Mouse (Mus musculus) testis, postnatal 14 days (tissue): ENCODE measurements around the gene Plet1.

Source experiments
- DNase-seq: peaks from one replicate; pipeline ENCODE4 v3.0.0; 2021; ENCODE audit warnings: low spot score

Gene Plet1

DNA sequence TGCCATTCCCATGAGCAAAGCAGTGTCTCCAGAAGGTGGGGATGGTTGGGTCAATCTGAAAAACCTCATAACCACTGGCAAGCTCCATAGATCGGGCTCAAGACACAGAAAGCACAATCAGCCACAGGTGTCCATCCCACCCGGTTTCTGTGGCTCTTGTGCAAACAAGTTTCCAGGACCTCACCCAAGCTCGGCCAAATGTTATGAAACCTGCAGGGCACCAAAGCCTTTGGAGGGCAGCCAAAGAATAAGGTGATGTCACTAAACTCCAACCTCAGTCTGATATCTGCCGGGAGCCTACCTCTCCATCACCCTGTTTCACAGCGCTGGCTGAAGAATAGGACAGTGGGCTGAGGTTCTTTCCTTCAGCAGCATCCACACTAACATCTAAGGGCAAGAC is 41.6 kb downstream of the Plet1 start:
- no peak for DNase-seq

DNA sequence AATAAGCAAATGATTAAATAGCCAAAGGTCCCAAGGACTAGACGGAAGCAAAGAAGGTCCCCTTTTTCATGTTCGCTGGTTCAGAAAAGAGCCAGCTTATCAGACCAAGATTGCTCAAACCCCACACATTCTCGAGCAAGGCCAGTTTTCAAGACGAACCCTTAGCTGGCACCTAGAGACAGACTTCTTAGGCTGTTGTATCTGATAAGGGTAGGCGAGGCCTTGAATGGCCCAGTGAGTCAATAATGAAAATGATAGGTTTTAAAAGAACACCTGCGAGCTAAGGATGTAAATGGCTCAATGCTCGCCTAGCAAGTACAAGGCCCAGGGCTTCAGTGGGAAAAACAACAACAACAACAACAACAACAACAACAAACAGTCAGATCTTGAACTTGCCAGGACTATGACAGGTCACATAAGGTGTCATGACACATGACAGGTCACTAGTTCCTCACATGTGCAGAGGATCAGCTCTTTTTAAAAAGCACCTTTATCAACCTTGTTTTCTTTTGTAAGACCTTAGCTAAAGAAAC is 42.3 kb downstream of the Plet1 start:
- DNase-seq = no peak

DNA sequence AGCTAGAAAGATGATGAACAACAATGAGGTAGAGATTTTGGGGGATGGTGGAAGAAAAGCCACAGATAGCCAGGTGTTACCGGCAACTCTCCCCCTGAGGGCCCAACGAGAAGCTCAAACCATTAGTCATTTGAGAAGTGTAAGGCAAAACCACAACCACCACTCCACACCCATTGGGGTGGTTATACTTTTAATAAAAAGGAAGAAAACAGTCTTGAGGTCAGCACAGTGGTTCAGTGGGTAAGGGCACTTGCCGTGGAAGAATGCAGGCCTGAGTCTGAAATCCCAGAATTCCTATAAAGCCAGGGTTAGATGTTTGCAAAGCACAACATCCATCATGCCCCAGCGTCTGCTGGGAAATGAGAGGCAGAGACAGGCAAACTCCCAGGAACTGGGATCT is 43.0 kb downstream of the Plet1 start:
- DNase-seq = no peak

DNA sequence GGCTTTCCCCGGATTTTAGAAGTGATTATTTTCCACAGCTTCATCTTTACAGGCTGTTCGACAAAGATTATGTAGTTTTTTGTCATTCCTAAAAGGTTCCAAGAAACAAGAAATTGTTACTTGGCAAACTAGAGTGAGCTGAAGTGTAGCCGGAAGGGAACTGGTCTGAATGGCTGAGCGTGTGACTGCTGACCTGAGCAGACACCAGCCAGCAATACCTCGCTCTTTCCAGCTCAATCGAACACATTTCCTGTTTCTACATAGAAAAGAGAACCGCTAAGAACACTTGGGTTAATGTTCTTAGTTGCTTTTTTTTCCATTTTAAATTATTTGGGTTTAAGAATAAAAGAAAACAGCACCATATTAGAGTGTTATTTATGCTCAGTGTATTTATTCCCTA is 45.8 kb downstream of the Plet1 start:
- DNase-seq = no peak

DNA sequence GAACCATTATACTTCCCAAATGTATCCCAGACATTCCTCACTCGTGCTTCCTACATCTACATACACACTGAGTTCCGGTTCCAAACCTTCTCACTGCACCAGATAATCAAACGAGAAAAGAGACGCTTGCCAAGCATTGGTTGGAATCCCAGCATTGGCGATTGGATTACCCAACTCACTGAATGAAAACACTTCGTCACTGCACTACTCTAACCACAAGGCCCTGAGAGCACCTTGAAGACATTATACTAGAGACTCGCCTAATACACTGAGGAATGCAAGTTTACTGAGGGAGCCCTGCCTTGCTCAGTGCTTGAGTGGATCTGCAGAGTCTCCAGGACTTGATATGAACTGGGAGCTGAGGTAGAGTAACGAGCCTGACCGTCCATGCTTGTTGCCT is 48.1 kb downstream of the Plet1 start:
- no peak for DNase-seq

DNA sequence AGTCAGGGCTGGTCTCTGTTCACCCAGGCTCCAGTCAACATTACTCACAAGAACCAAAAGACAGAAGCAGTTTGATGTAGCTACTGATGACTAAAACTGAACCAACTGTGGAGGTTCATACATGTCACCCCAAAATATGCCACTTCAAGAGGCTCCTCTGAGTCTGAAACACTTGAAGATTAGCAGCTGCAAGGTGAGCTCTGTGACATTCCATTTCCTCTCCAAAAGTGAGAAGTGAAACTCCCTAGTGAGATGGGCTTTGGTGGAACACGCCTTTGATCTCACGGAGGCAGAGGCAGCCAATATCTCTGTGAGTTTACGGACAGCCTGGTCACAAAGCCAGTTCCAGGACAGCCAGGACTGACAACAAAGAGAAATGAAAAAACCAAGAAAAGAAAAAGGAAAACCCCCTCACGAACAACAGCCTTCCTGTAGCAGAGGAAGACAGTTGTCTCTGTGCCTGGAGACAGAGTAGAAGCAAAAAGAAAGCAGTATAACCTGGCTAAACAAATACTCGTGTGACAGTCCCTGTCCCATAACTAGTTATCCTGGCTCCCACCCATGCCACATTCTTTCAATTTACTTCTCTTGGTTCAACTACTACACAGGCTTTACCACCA is 53.6 kb downstream of the Plet1 start:
- DNase-seq = no peak

DNA sequence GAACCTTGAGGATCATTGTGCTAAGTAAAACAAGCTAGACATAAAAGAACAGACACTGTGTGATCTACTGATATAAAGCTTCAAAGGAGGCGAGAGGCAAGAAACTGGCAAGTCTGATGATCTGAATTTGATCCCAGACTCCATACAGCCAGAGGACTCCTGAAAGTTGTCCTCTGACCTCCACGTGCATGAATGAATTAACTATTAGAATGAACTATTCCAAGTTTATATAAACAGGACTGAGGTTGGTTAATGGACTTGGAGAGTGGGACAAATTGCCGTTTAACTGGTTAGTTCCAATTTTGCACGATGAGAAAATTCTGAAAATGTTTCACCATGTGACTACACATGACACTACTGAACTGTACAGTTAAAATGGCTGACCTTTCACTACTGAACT is 54.6 kb downstream of the Plet1 start:
- DNase-seq = no peak

DNA sequence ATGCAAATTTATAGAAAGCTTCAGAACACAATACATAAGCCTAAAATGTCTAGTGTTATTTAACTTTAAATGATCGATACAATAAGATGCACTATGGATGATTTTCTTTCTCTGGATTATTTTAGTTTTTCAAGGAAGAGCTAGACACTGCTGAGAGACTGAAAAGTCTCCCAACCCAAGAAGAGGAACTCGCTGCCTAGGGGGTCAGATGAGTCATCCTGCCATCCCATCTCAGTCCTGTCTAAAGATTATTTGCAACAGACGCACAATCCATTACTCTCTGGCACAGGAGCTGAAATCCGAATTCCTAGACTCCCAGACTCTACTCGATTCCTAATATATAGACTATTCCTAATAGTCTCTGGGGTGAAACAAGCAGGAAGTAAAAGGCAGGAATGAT is 57.9 kb downstream of the Plet1 start:
- no peak for DNase-seq

DNA sequence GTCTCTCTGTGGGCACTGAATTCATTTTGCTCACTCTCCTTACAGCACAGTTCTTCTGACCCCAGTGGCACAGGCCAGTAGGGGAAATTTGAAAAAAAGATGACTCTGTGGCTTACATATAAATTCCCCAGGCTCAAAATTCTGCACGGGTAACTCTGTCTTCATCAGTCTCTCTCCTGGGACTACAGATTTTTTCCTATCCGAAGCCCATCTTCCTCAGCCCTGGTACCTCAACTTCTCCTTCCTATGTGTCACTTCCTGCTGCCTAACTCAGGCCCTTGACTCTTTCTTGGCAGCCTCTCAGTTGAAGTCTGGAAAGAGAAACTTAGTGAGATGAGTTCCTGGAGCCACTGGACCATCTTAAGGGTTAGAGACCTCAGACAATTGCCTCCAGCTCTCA is 59.2 kb downstream of the Plet1 start:
- DNase-seq = no peak

DNA sequence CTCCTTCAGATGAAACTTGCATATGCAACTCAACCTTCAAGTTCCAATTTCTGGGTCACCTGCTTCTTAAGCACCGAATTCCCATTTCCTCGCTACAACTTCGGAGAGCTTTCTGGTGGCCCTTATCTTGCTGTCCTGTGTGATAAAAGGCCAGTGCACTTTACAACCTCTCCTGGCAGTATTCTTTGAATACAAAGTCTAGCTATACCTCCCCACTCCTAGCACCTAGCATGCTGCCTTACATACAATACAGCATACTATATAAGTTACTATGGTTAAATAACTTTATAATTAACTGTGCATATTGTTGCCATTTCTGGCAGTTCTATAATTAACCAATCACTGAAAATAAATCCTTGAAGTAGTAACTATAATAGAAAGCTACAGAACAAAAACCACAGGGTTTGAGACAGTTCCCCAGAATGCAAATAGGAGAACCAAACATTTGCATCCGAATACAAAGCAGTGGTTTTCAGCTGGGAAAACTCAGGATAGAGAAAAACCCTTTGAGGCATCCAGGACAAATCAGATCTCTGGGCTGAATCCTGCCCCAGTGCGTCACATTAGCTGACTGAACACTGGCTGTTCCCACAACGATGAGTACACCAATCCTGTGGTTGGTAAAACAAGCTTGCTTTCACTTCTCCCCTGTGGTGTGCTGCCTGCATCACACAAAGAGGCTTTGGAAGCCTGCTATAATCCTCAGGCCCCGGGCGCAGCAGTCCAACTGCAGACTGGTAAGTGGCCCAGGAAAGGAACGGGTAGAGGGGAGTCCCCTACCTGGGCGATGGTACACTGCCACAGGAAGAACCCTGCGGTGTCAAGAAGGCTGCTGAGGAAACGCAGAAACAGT is 60.1 kb downstream of the Plet1 start, which contains the start of gene Il18:
Gene Il18 (plus strand): TSS at position 587 of the 853 bp plus-strand sequence.
- DNase-seq = no peak

DNA sequence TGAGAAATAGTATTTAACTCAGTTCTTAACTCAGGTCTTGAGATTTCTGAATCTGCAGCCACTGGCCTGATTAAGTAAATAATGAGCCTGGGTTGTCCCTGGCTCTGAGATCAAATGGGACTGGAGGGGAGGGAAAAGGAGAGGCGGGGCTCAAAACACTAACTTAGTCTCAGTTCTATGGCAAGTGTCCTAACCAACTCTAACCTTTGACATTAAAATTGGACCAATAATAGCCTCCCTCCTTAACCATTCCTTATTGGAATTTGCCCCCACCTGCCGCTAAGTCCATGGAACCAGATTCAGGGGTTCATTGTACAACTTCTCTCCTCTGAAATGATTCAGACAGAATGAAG is 60.7 kb downstream of the Plet1 start, which contains the start of gene Bco2:
Gene Bco2 (minus strand): TSS at position 88 of the 353 bp plus-strand sequence.
- no peak for DNase-seq
